Mouse (Mus musculus) forebrain, embryonic 11.5 days (tissue): Measurements from ENCODE around the gene Tspyl3. TPM values are rescaled to one million over a fixed set of nuclear protein-coding genes. Genes with fewer than 3 reads are reported as not detected.

Experiments
- ATAC-seq: fragments of 200-750 bp; cut with Nextera tagmentation; replicated peaks from 2 replicates; pipeline ENCODE4 v1.8.0; 2017; ENCODE audit warnings: moderate TSS enrichment; ENCODE audit not compliant: low FRiP score
- DNase-seq: peaks from one replicate; pipeline ENCODE4 v3.0.0-alpha.2; 2017; ENCODE audit warnings: low spot score
- H3K27ac ChIP-seq: fragments of 300-500 bp; sonication (generic); 2 replicates; pipeline ENCODE4 v1.5.1; 2014; ENCODE audit warnings: low read depth, low read length
- H3K27me3 ChIP-seq: fragments of 300-500 bp; sonication (generic); 2 replicates; pipeline ENCODE4 v1.6.1; 2014; ENCODE audit warnings: mild to moderate bottlenecking, low read length, mixed read lengths; ENCODE audit not compliant: control insufficient read depth, insufficient read depth
- H3K36me3 ChIP-seq: fragments of 300-500 bp; sonication (generic); 2 replicates; pipeline ENCODE4 v1.6.1; 2014; ENCODE audit warnings: mild to moderate bottlenecking, low read length, moderate library complexity, mixed read lengths; ENCODE audit not compliant: control insufficient read depth, insufficient read depth
- H3K4me1 ChIP-seq: fragments of 300-500 bp; sonication (generic); replicated peaks from 2 replicates; pipeline ENCODE4 v1.6.1; 2014; ENCODE audit warnings: low read length, mixed read lengths; ENCODE audit not compliant: control insufficient read depth, insufficient read depth
- H3K4me2 ChIP-seq: fragments of 300-500 bp; sonication (generic); 2 replicates; pipeline ENCODE4 v1.6.1; 2014; ENCODE audit warnings: low read depth, mild to moderate bottlenecking, low read length, moderate library complexity, mixed read lengths; ENCODE audit not compliant: severe bottlenecking
- H3K4me3 ChIP-seq: fragments of 300-500 bp; sonication (generic); 2 replicates; pipeline ENCODE4 v1.5.1; 2014; ENCODE audit warnings: low read depth, low read length
- H3K9ac ChIP-seq: fragments of 300-500 bp; sonication (generic); 2 replicates; pipeline ENCODE4 v1.6.1; 2014; ENCODE audit warnings: low read length
- H3K9me3 ChIP-seq: fragments of 300-500 bp; sonication (generic); 2 replicates; pipeline ENCODE4 v1.6.1; 2016; ENCODE audit warnings: low read length, mixed read lengths; ENCODE audit not compliant: control insufficient read depth
- WGBS: fragments of 180-500 bp; shearing (Covaris S2); extraction: QIAGEN DNeasy Blood & Tissue Kit; methylation state at CpG from one replicate; pipeline ENCODE4 v1.1.7; 2014; 5-methylcytosine and 5-hydroxymethylcytosine counted together
- polyA plus RNA-seq: library from polyadenylated mRNA; unstranded; fragments of >200 nt; fragmentation: Nextera tagmentation; extraction: Ambion mirVana; gene quantifications from 2 replicates; pipeline ENCODE4 v1.2.1, GENCODE M21; 2014

Tspyl3 gene
- polyA plus RNA-seq, 1 experiment from 2014 or later: 4.8 TPM

DNA sequence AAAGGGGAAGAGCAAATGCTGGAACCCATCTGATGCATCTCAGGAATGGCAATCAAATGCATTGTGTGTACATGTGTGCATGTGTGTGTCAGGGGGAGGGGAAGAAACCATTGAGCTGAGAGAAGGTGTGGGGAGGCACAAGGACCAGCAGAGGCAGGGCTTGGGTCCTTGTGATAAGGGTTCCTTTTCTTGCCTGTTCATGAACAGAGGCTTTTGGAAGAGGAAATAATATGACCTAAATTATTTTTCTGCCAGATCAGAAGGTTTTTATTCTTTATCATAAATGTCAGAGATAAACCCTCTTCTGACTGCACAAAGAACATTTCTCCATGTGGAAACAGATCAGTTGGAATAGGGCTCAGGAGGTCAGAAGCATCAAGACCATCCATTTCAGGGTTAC, 3.1 kb downstream of the Tspyl3 start:
- Histone ChIP-seq H3K27ac (no peak overlapping the region), H3K9me3 (no peaks in the 10 kb centered on the region), H3K4me1 (no peaks in the 10 kb centered on the region; the same call in 1 of the 2 replicates), H3K36me3 (no peaks in the 10 kb centered on the region), H3K9ac (no peak overlapping the region), H3K4me3 (no peak overlapping the region), H3K4me2 (no peak overlapping the region), H3K27me3 (no peaks in the 10 kb centered on the region)
- ATAC-seq: no peak
- no peak for DNase-seq

DNA sequence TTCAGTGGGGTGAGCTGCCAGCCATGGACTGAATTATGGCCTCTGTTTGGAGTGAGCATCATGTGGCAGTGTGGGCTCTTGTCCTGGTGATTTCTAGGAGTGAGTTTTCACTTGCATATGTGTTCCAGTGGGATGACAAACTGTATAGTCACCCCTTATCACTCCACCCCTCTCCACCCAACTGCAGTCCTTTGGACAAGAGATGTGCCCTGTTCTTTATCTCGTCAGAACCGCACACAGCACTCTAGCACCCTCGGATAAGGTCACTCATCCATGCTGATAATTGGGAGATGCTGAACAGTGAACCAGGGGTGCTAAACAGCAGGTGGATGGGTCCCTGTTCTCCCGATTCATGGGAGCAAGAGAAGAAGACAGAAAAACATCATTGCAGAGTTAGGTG, 3.6 kb downstream of the Tspyl3 start:
- Histone ChIP-seq H3K27ac (no peak overlapping the region), H3K4me2 (no peak overlapping the region), H3K4me1 (no peaks in the 10 kb centered on the region; the same call in 1 of the 2 replicates), H3K9me3 (no peaks in the 10 kb centered on the region), H3K27me3 (no peaks in the 10 kb centered on the region), H3K36me3 (no peaks in the 10 kb centered on the region), H3K9ac (no peak overlapping the region), H3K4me3 (no peak overlapping the region)
- WGBS: 93% methylated on average over 4 of the region's 4 CpGs
- no peak for ATAC-seq
- DNase-seq: no peak

DNA sequence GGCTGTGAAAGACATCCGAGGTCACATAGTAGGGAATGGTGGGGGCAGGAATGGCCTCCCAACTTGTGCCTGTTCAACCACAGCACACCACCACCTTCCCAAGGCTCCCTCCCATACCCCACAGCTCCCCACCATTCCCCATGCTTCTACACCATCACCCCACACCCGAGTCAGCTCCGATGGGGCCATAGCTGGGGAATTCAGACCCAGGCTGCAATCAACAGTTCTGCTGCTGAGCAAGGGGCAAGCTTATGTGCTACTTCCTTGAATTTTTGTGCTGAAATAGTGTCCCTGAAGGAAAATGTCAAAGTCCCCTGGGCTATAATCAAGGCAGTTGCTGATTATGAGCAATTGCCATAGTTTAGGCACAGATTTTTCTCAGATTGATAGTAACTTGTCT, 6.7 kb downstream of the Tspyl3 start:
- no peaks in the 10 kb centered on the region for H3K9me3 ChIP-seq

DNA sequence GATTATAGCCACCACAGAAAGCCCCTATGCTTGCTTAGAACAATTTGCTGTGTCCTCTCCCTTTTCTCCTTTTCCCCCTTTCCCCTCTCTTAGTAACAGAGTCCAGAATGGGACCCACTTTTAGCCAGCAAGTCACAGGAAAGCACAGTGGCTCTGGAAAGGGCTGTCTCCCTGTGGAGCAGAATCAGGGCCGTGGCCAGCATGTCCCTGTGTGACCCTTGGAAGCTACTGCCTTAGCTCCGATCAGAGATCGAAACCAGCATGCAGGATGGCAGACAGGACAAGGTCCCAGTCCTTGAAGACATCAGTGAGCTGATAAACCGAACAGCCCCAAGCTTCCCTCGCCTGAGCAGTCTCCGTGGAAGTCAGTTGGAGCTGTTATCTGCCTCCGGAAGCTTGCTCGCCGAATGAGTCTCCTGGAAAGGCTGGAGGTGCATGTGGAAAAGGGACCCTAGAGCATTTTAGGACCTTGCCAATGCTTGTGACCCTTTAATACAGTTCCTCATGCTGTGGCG, 7.4 kb downstream of the Tspyl3 start:
- no peak for ATAC-seq
- Histone ChIP-seq H3K4me3 (no peak overlapping the region), H3K4me1 (no peaks in the 10 kb centered on the region), H3K4me2 (no peak overlapping the region), H3K9me3 (no peaks in the 10 kb centered on the region), H3K36me3 (no peaks in the 10 kb centered on the region), H3K27ac (no peak overlapping the region), H3K27me3 (no peaks in the 10 kb centered on the region), H3K9ac (no peak overlapping the region)
- WGBS: 92% methylated on average over 10 of the region's 10 CpGs
- no peak for DNase-seq

More for the DNA sequence above, 6.7 kb downstream of the Tspyl3 start:
- Histone ChIP-seq H3K9ac (no peak overlapping the region), H3K4me3 (no peak overlapping the region), H3K27ac (no peak overlapping the region), H3K27me3 (no peaks in the 10 kb centered on the region), H3K4me1 (no peaks in the 10 kb centered on the region), H3K36me3 (no peaks in the 10 kb centered on the region), H3K4me2 (no peak overlapping the region)
- ATAC-seq (no peak), DNase-seq (no peak)
- 72% methylated on average over 3 of the region's 3 CpGs for WGBS

DNA sequence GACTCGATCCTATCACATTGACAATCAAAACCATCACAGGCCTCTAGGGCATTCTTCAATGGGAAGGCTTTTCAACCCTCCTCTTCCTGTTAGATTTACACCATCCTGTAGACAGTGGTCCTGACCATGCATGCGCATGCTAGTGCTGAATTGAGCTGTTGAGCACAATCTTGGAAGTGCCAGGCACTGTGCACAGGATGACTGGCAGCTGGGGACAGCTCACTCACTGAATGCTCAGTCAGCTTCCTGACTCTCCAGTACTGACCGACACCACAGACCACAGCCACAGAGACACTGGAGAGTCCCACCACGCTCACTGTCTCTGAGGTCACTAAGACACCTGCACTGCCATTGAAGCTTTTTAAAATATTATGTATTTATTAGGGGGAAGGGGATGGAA, 9.8 kb downstream of the Tspyl3 start:
- H3K4me3 ChIP-seq: no peak overlapping the region
- H3K36me3 ChIP-seq: no peaks in the 10 kb centered on the region
- no peak overlapping the region for H3K9ac ChIP-seq
- ATAC-seq (no peak), DNase-seq (no peak)
- 88% methylated on average over 4 of the region's 4 CpGs for WGBS
- no peak overlapping the region for H3K4me2 ChIP-seq
- no peaks in the 10 kb centered on the region for H3K27me3 ChIP-seq
- no peaks in the 10 kb centered on the region for H3K9me3 ChIP-seq
- H3K27ac ChIP-seq: no peak overlapping the region
- no peaks in the 10 kb centered on the region for H3K4me1 ChIP-seq

DNA sequence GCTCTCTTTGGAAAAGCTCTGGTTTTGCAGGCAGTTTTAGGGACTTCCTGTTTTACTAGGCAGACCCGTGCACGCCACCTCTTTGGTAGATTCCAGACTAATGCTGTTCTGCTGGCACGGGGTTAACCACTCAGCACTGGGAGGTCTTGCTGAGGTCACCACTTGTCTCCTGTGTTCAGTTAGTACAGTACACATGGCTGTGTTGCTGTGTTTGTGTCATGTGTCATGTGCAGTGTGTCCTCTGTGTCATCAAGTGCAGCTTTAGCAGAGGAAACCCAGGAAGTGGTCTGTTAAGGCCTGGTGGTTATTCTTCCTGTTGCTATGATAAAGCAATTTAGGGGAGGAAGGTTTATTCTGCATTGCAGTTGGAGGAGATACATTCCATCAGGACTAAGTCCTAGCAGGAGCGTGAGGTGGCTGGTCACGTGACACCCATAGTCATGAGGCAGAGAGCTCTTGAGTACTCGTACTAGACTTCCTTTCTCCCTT, 10.4 kb downstream of the Tspyl3 start:
- no peak for ATAC-seq

DNA sequence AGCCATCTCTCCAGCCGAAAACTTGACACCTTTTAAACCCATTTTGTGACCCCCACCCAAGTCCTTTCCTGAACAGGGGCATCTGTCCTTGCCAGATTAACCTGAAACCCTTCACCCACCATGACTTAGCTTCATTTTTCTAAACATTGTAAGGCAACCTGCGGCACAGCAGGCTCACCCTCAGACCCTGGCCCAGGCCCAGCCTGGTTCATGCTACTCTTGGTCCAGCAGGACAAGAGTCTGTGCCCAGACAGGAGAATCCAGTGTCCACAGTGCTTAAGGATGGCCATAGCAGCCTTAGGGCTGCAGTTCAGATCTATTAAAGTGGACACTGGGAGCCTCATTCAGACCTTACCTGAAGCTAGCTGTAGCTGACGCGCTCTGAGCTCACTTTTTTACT, 11.9 kb downstream of the Tspyl3 start:
- Histone ChIP-seq H3K4me2 (no peak overlapping the region), H3K36me3 (no peaks in the 10 kb centered on the region; the same call in 1 of the 2 replicates), H3K27ac (no peak overlapping the region), H3K27me3 (no peaks in the 10 kb centered on the region), H3K9ac (no peak overlapping the region), H3K4me3 (no peak overlapping the region), H3K9me3 (no peaks in the 10 kb centered on the region), H3K4me1 (no peaks in the 10 kb centered on the region)
- DNase-seq (no peak), ATAC-seq (no peak)
- 93% methylated on average over 4 of the region's 4 CpGs for WGBS

More for the DNA sequence above, 10.4 kb downstream of the Tspyl3 start:
- no peaks in the 10 kb centered on the region for H3K36me3 ChIP-seq
- no peak overlapping the region for H3K9ac ChIP-seq
- no peak overlapping the region for H3K27ac ChIP-seq
- no peaks in the 10 kb centered on the region for H3K9me3 ChIP-seq
- no peaks in the 10 kb centered on the region for H3K27me3 ChIP-seq
- WGBS: 74% methylated on average over 6 of the region's 6 CpGs
- H3K4me2 ChIP-seq: no peak overlapping the region
- no peak overlapping the region for H3K4me3 ChIP-seq
- DNase-seq: no peak
- no peaks in the 10 kb centered on the region for H3K4me1 ChIP-seq

DNA sequence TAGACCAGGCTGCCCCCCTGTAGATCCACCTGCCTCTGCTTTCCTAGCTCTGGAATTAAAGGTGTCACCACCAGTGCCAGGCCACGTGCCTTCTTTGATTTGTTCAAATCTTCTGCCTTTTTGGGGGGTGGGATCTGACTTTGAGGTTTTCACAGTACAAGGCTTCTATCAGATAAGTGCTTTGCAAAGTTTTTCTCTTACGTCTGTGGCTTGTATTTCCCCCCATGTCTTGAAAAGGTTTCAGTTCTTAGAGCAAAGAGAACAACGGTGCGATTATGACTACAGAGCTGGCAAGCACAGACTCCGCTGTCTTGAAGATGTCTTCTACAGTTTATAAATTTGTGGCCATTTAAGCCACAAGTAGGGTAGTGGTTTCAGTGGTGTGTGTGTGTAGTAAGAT, 13.8 kb downstream of the Tspyl3 start:
- no peak overlapping the region for H3K4me3 ChIP-seq
- no peak overlapping the region for H3K27ac ChIP-seq
- no peaks in the 10 kb centered on the region for H3K27me3 ChIP-seq
- 94% methylated on average over 5 of the region's 5 CpGs for WGBS
- H3K4me1 ChIP-seq: no peaks in the 10 kb centered on the region
- DNase-seq (no peak), ATAC-seq (no peak)
- H3K9ac ChIP-seq: no peak overlapping the region
- no peaks in the 10 kb centered on the region; the same call in 1 of the 2 replicates for H3K36me3 ChIP-seq
- no peaks in the 10 kb centered on the region for H3K9me3 ChIP-seq
- H3K4me2 ChIP-seq: no peak overlapping the region

DNA sequence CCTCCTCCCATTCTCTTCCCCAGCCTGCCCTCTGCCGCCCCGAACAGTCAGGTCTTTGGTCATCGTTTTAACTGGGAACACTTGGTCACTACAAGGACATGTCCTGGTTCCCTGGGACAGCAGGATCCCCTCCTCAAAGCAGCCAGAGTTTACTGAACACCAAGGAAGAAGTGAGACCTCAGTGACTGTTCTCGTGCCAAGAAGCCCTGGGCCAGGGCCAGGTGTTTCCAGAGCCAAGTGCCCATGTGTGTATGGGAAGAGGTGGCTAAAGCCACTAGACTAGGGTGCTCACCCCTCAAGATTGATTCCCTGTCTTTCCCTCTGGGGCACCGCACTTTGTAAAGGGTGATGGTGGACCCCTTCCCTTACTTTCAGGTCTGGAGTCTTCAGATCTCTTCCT, 16.0 kb downstream of the Tspyl3 start:
- ATAC-seq (no peak), DNase-seq (no peak)
- Histone ChIP-seq H3K4me2 (no peak overlapping the region), H3K27ac (no peak overlapping the region), H3K36me3 (no peaks in the 10 kb centered on the region; the same call in 1 of the 2 replicates), H3K9ac (no peak overlapping the region), H3K4me1 (no peaks in the 10 kb centered on the region), H3K4me3 (no peak overlapping the region), H3K9me3 (no peaks in the 10 kb centered on the region), H3K27me3 (no peaks in the 10 kb centered on the region)
- 95% methylated on average over 5 of the region's 5 CpGs for WGBS
